Mouse (Mus musculus): ENCODE measurements around the gene Ehmt2. TPM values are rescaled to one million over a fixed set of nuclear protein-coding genes. Genes with fewer than 3 reads are reported as not detected.
"Not testable (repeated sequence)": the region's sequence is repeated elsewhere in the genome, so short reads cannot be mapped to it uniquely, and the experiment has no call there.

The Ehmt2 gene
- polyA plus RNA-seq, 1 experiment from 2014 or later = 58.2 TPM

DNA sequence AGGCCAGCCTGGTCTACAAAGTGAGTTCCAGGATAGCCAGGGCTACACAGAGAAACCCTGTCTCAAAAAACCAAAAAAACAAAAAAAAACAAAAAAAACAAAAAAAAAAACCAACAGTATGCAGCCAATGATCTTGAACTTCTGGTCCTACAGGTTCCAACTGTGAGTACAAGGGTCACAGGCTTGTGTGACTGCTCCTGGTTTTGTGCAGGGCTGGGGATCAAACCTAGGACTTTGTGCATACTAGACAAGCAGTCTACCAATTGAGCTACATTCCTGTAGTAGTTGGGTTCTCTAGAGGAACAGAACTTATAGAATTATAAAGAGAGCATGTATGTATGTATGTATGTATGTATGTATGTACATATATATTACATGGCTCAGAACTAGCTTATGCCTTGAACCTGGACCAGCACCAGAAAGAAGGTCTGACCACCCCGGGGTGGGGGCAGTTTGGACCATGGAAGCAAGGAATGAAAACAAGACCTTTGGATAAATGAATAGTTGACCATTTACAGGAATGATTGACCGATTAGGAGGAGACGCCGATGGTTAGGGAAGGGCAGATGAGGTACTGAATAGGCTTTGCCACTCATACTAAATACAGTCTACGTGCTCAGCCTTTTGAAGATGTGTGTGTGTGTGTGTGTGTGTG, 48.3 kb downstream of the Ehmt2 start:
- H3K4me3 ChIP-seq (ENCODE audit: low read length) = no peak overlapping the region
- no peak overlapping the region for H3K4me2 ChIP-seq (ENCODE audit: low read depth, low read length)
- ATAC-seq (ENCODE audit: low read depth) = no peak
- H3K36me3 ChIP-seq (ENCODE audit: control insufficient read depth, insufficient read depth, low read length) = peaks cover 14% of the 10 kb centered on the region; the same call in 1 of the 2 replicates
- WGBS = 86% methylated on average over 5 of the region's 5 CpGs
- no peak overlapping the region for H3K9ac ChIP-seq (ENCODE audit: low read length)
- peaks cover 17% of the 10 kb centered on the region for H3K4me1 ChIP-seq (replicated peaks; ENCODE audit: control insufficient read depth, insufficient read depth, low read length)
- H3K9me3 ChIP-seq (ENCODE audit: control insufficient read depth, low read length) = no peaks in the 10 kb centered on the region
- no peak overlapping the region for H3K27ac ChIP-seq (ENCODE audit: low read length)
- no peaks in the 10 kb centered on the region for H3K27me3 ChIP-seq (ENCODE audit: control insufficient read depth, insufficient read depth, low read depth, low read length)

DNA sequence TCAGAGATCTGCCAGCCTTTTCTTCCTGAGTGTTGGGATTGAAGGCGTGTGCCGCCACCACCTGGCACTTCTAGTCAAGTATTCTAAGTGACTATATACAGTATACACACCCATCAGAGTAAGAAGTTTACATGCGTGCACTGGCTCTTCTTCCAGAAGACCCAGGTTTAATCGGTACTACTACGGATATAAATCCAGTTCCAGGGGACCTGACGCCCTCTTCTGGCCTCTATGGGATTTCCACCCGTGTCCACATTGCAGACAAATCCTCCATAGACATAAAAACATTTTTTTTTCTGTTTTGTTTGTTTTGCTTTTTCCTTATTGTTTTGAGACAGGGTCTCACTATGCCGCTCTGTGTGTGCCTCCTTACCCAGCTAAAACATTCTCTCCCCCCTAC, 49.3 kb downstream of the Ehmt2 start:
- WGBS = 19% methylated on average over 8 of the region's 8 CpGs
- Histone ChIP-seq H3K9ac (ENCODE audit: low read length) (no peak overlapping the region), H3K4me2 (ENCODE audit: low read depth, low read length) (no peak overlapping the region), H3K9me3 (ENCODE audit: control insufficient read depth, low read length) (no peaks in the 10 kb centered on the region), H3K36me3 (ENCODE audit: control insufficient read depth, insufficient read depth, low read length) (peaks cover 14% of the 10 kb centered on the region; the same call in 1 of the 2 replicates), H3K4me3 (ENCODE audit: low read length) (no peak overlapping the region), H3K27ac (ENCODE audit: low read length) (no peak overlapping the region), H3K27me3 (ENCODE audit: control insufficient read depth, insufficient read depth, low read depth, low read length) (no peaks in the 10 kb centered on the region), H3K4me1 (replicated peaks; ENCODE audit: control insufficient read depth, insufficient read depth, low read length) (peaks cover 14% of the 10 kb centered on the region)
- ATAC-seq (ENCODE audit: low read depth) = no peak

DNA sequence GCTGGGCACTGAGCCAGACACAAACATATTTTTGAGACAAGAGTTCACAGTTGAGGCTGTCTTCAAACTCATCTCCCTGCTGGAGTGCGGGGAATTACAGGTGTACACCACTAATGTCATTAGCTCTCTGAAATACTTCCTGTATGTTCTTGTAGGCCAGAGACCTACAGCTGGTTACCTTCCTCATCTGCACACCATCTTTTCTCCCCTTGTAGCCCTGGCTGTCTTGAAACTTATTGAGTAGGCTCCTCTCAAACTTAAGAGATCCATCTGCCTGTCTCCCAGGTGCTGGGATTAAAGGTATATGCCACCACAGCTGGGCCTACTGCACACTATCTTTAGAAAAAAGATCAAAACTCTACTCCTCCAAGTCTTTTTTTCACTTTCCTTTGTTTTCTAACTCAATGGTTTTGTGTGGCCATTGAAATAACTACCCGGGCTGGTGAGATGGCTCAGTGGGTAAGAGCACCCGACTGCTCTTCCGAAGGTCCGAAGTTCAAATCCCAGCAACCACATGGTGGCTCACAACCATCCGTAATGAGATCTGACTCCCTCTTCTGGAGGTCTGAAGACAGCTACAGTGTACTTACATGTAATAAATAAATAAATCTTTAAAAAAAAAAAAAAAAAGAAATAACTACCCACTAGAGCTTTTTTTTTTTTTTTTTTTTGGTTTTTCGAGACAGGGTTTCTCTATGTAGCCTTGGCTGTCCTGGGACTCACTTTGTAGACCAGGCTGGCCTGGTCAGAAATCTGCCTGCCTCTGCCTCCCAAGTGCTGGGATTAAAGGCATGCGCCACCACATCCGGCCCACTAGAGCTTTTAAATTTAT, 50.7 kb downstream of the Ehmt2 start:
- H3K27me3 ChIP-seq (ENCODE audit: control insufficient read depth, insufficient read depth, low read depth, low read length); H3K4me3 ChIP-seq (ENCODE audit: low read length); H3K9me3 ChIP-seq (ENCODE audit: control insufficient read depth, low read length); H3K27ac ChIP-seq (ENCODE audit: low read length); ATAC-seq (ENCODE audit: low read depth); H3K9ac ChIP-seq (ENCODE audit: low read length); H3K4me2 ChIP-seq (ENCODE audit: low read depth, low read length): not testable (repeated sequence)
- Histone ChIP-seq H3K4me1 (replicated peaks; ENCODE audit: control insufficient read depth, insufficient read depth, low read length) (peaks cover 14% of the 10 kb centered on the region), H3K36me3 (ENCODE audit: control insufficient read depth, insufficient read depth, low read length) (peaks cover 14% of the 10 kb centered on the region; the same call in 1 of the 2 replicates)
- WGBS = 52% methylated on average over 9 of the region's 9 CpGs

DNA sequence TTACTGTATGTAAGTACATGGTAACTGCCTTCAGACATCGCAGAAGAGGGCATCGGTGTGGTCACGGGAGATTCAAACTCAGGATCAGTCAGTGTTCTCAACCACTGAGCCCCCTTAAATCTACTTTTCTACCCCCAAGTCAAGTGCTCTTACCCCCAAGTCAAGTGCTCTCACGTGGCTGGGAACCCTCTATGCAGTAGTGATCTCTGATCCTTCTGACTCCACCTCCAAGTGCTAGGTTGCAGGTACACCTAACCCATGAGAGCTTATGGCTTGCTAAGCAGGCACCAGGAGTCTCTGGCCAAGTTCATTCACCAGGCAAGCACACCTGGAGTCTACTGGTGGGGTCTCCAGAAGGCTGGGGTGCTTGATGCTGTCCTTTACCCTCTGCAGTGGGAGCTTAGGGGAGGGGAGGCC, 51.3 kb downstream of the Ehmt2 start:
- ATAC-seq (ENCODE audit: low read depth) = no peak
- Histone ChIP-seq H3K9ac (ENCODE audit: low read length) (no peak overlapping the region), H3K27ac (ENCODE audit: low read length) (no peak overlapping the region), H3K4me1 (replicated peaks; ENCODE audit: control insufficient read depth, insufficient read depth, low read length) (peaks cover 14% of the 10 kb centered on the region), H3K4me3 (ENCODE audit: low read length) (no peak overlapping the region), H3K36me3 (ENCODE audit: control insufficient read depth, insufficient read depth, low read length) (peaks cover 14% of the 10 kb centered on the region; the same call in 1 of the 2 replicates), H3K4me2 (ENCODE audit: low read depth, low read length) (no peak overlapping the region), H3K27me3 (ENCODE audit: control insufficient read depth, insufficient read depth, low read depth, low read length) (no peaks in the 10 kb centered on the region), H3K9me3 (ENCODE audit: control insufficient read depth, low read length) (no peaks in the 10 kb centered on the region)
- 25% methylated on average over 4 of the region's 4 CpGs for WGBS

DNA sequence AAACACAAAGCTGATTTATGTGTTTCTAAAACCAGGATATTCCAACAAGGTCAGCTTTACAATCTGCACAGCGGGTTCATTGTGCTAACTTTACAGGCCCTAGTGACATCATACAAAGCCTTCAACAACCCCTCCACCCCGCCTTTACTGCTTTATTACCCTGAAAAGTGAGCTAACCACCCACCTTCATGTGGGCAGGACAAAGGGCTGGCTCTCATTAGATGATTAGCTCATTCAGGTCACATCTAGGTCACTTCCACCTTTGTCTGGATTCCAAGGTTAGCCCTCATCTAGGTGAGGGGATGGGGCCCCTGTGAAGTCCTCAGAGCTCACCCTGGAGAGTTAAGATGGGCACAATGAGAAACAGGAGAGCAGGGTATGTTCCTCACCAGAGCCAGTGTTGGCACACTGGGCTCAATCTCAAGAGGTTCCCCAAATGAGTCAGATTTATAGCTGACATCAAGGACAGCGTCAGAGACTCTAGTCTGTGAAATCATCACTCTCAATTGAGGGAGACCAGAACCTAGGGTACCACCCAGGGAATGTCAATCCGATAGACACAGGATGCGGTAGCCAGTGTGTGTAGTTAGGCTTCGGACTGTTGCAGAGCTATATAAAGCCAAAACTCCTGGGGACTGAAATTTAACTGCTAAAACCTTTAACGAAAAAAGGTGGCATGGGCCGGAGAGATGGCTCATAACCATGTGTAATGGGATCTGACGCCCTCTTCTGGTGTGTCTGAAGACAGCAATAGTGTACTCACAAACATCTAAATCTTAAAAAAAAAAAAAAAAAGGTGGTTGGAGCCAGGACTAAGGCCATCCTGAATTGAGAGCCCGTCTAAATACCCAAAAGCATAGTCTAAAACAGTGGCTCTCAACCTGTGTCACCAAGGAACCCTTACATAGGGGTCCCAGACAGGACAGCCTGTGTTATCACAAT, 52.5 kb downstream of the Ehmt2 start:
- ATAC-seq (ENCODE audit: low read depth) = no peak
- Histone ChIP-seq H3K27ac (ENCODE audit: low read length) (peak overlapping the region; percentile 93), H3K36me3 (ENCODE audit: control insufficient read depth, insufficient read depth, low read length) (peaks cover 14% of the 10 kb centered on the region; the same call in 1 of the 2 replicates), H3K9me3 (ENCODE audit: control insufficient read depth, low read length) (no peaks in the 10 kb centered on the region), H3K27me3 (ENCODE audit: control insufficient read depth, insufficient read depth, low read depth, low read length) (no peaks in the 10 kb centered on the region), H3K4me3 (ENCODE audit: low read length) (peak overlapping the region; percentile 98), H3K9ac (ENCODE audit: low read length) (peak overlapping the region; percentile 99), H3K4me1 (replicated peaks; ENCODE audit: control insufficient read depth, insufficient read depth, low read length) (peaks cover 14% of the 10 kb centered on the region), H3K4me2 (ENCODE audit: low read depth, low read length) (peak overlapping the region; percentile 60)
- WGBS = 28% methylated on average over 10 of the region's 10 CpGs

- Histone ChIP-seq H3K9ac (ENCODE audit: low read length) (peak overlapping the region; percentile 99), H3K36me3 (ENCODE audit: control insufficient read depth, insufficient read depth, low read length) (peaks cover 14% of the 10 kb centered on the region; the same call in 1 of the 2 replicates), H3K9me3 (ENCODE audit: control insufficient read depth, low read length) (no peaks in the 10 kb centered on the region), H3K27me3 (ENCODE audit: control insufficient read depth, insufficient read depth, low read depth, low read length) (no peaks in the 10 kb centered on the region), H3K27ac (ENCODE audit: low read length) (peak overlapping the region; percentile 93), H3K4me2 (ENCODE audit: low read depth, low read length) (peak overlapping the region; percentile 60), H3K4me1 (replicated peaks; ENCODE audit: control insufficient read depth, insufficient read depth, low read length) (peaks cover 14% of the 10 kb centered on the region), H3K4me3 (ENCODE audit: low read length) (peak overlapping the region; percentile 98)
- WGBS = under 1% methylated on average over 29 of the region's 29 CpGs
- ATAC-seq (ENCODE audit: low read depth) = peak; percentile 6
These were observed 53.5 kb downstream of the Ehmt2 start for GRCm38 (mm10) chr17:34951636-34952377.

- H3K4me2 ChIP-seq (ENCODE audit: low read depth, low read length) = peak overlapping the region; percentile 60
- peak; percentile 83 for ATAC-seq (ENCODE audit: low read depth)
- H3K4me3 ChIP-seq (ENCODE audit: low read length) = peak overlapping the region; percentile 98
- H3K27me3 ChIP-seq (ENCODE audit: control insufficient read depth, insufficient read depth, low read depth, low read length) = no peaks in the 10 kb centered on the region
- H3K9ac ChIP-seq (ENCODE audit: low read length) = peak overlapping the region; percentile 99
- H3K27ac ChIP-seq (ENCODE audit: low read length) = peak overlapping the region; percentile 93
- WGBS = under 1% methylated on average over 23 of the region's 23 CpGs
- peaks cover 14% of the 10 kb centered on the region for H3K4me1 ChIP-seq (replicated peaks; ENCODE audit: control insufficient read depth, insufficient read depth, low read length)
- H3K9me3 ChIP-seq (ENCODE audit: control insufficient read depth, low read length) = no peaks in the 10 kb centered on the region
- peaks cover 14% of the 10 kb centered on the region; the same call in 1 of the 2 replicates for H3K36me3 ChIP-seq (ENCODE audit: control insufficient read depth, insufficient read depth, low read length)
These were observed 54.2 kb downstream of the Ehmt2 start for GRCm38 (mm10) chr17:34952378-34953040.

DNA sequence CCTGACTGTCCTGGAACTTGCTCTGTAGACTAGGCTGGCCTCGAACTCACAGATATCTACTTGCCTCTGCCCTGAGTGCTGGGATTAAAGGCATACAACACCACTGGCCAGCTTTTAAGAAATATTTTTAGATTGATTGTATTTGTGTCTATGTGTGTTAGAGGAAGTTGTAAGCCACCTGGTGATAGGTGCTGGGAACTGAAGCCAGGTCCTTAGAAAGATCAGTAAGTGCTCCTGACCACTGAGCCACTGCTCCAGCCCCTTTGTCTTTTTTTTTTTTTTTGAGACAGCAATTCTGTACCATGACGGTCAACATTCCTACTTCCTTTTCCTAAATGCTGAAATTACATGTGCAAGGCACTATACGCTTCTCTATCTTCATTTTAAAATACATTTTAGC, 55.0 kb downstream of the Ehmt2 start:
- Histone ChIP-seq H3K27me3 (ENCODE audit: control insufficient read depth, insufficient read depth, low read depth, low read length) (no peaks in the 10 kb centered on the region), H3K36me3 (ENCODE audit: control insufficient read depth, insufficient read depth, low read length) (peaks cover 14% of the 10 kb centered on the region; the same call in 1 of the 2 replicates), H3K4me3 (ENCODE audit: low read length) (no peak overlapping the region), H3K27ac (ENCODE audit: low read length) (no peak overlapping the region), H3K4me2 (ENCODE audit: low read depth, low read length) (no peak overlapping the region), H3K9me3 (ENCODE audit: control insufficient read depth, low read length) (no peaks in the 10 kb centered on the region), H3K4me1 (replicated peaks; ENCODE audit: control insufficient read depth, insufficient read depth, low read length) (peaks cover 14% of the 10 kb centered on the region), H3K9ac (ENCODE audit: low read length) (no peak overlapping the region)
- no peak for ATAC-seq (ENCODE audit: low read depth)
- WGBS = 81% methylated on average over 3 of the region's 3 CpGs
